In genomic region chr12:72763156-72763555, GRCm38 (mm10) we compare ENCODE assay signal across 9 mouse cellular contexts. TPM values are rescaled to one million over a fixed set of nuclear protein-coding genes. Genes with fewer than 3 reads are reported as not detected.
DNase-seq lines count a peak whose midpoint lies in the region; ATAC-seq and TF ChIP-seq lines count a peak whose summit lies in the region.
"Had no signal": no experiment of that assay in that cellular context is flagged by ENCODE, and none has a peak within 500 bp of the region (broad histone marks: within the 10 kb centered on the region; RNA-seq: fewer than 3 reads in every experiment).

No protein-coding gene starts in this region.

- H3K9ac ChIP-seq in heart, embryonic 12.5 days = no peak overlapping the region
- no peak overlapping the region for H3K9ac ChIP-seq in neural tube, embryonic 12.5 days
- H3K9ac ChIP-seq in liver, embryonic 14.5 days (replicated peaks) = peak overlapping the region; percentile 38; the same call in 1 of the 2 replicates

- H3K4me2 ChIP-seq in heart, embryonic 12.5 days = peak overlapping the region; percentile 50
- peak overlapping the region; percentile 67 for H3K4me2 ChIP-seq in neural tube, embryonic 12.5 days (replicated peaks)
- H3K4me2 ChIP-seq in liver, embryonic 14.5 days (ENCODE audit: low read depth) = peak overlapping the region; percentile 82

- no peak for TF ChIP-seq EP300 in liver, embryonic 14.5 days (IDR thresholded peaks at IDR 0.05; ENCODE audit: low read depth)

- DNase-seq in heart, postnatal 14 days = no peak
- no peak for DNase-seq in neural tube, embryonic 10.5 days (ENCODE audit: extremely low spot score, low spot score)
- no peak for DNase-seq in liver, embryonic 14.5 days (ENCODE audit: low read depth in 3 of 3, low spot score in 3 of 3)
- no peak for DNase-seq in urinary bladder, adult 2 months (ENCODE audit: low spot score)
- no peak for DNase-seq in cerebellum, adult 8-10 months
- DNase-seq in right cerebral cortex, adult 2 months (ENCODE audit: low spot score in 2 of 2) = no peak
- DNase-seq: adrenal gland, adult 8-10 months had no signal

- intact Hi-C loops in heart, postnatal 14 days (cut with DNase I) = loop anchor here (5.0 kb wide), 2 partner anchors 84 to 226 kb away; partner anchors contain the start of gene Pcnx4

- no peak for ATAC-seq in heart, embryonic 12.5 days (ENCODE audit: insufficient number of reproducible peaks, low FRiP score)
- ATAC-seq in neural tube, embryonic 12.5 days (ENCODE audit: low FRiP score, low read depth) = no peak
- ATAC-seq in liver, embryonic 14.5 days (ENCODE audit: insufficient read depth) = no peak

- no peak for TF ChIP-seq CTCF in liver, embryonic 14.5 days (IDR thresholded peaks at IDR 0.05; ENCODE audit: low read depth)

- 41% methylated on average over 1 of the region's 1 CpGs for WGBS in heart, embryonic 12.5 days
- 74% methylated on average over 1 of the region's 1 CpGs for whole genome bisulfite sequencing in neural tube, embryonic 12.5 days
- WGBS in liver, embryonic 14.5 days (ENCODE audit: insufficient replicate concordance) = 58% methylated on average over 1 of the region's 1 CpGs

- H3K4me3 ChIP-seq in heart, embryonic 12.5 days = no peak overlapping the region
- H3K4me3 ChIP-seq in neural tube, embryonic 12.5 days = no peak overlapping the region
- peak overlapping the region; percentile 16 to 77; a peak in 2 of 4 replicates for H3K4me3 ChIP-seq in liver, embryonic 14.5 days (ENCODE audit: insufficient read depth in 1 of 2, low read depth in 2 of 2, low read length in 2 of 2)

- no peaks in the 10 kb centered on the region for H3K9me3 ChIP-seq in heart, embryonic 12.5 days (replicated peaks)
- no peaks in the 10 kb centered on the region for H3K9me3 ChIP-seq in neural tube, embryonic 12.5 days
- no peaks in the 10 kb centered on the region for H3K9me3 ChIP-seq in liver, embryonic 14.5 days (ENCODE audit: control insufficient read depth, low read length)

- no peaks in the 10 kb centered on the region for H3K36me3 ChIP-seq in heart, embryonic 12.5 days
- H3K36me3 ChIP-seq in neural tube, embryonic 12.5 days = no peaks in the 10 kb centered on the region
- no peaks in the 10 kb centered on the region for H3K36me3 ChIP-seq in liver, embryonic 14.5 days (replicated peaks; ENCODE audit: control insufficient read depth, insufficient read depth, low read depth)

- peaks cover 18% of the 10 kb centered on the region for H3K4me1 ChIP-seq in heart, embryonic 12.5 days (replicated peaks)
- H3K4me1 ChIP-seq in neural tube, embryonic 12.5 days = peaks cover 15% of the 10 kb centered on the region
- peaks cover 18 to 21% of the 10 kb centered on the region in 2 experiments for H3K4me1 ChIP-seq in liver, embryonic 14.5 days (replicated peaks; ENCODE audit: control insufficient read depth in 2 of 2, insufficient read depth in 2 of 2, low read length in 1 of 2)

- no peak overlapping the region for H3K27ac ChIP-seq in heart, embryonic 12.5 days (ENCODE audit: poor library complexity, severe bottlenecking)
- H3K27ac ChIP-seq in neural tube, embryonic 12.5 days = no peak overlapping the region
- H3K27ac ChIP-seq in liver, embryonic 14.5 days = no peak overlapping the region; the same call in none of the 2 replicates

- H3K27me3 ChIP-seq in heart, embryonic 12.5 days (replicated peaks) = no peaks in the 10 kb centered on the region
- H3K27me3 ChIP-seq in neural tube, embryonic 12.5 days (replicated peaks) = no peaks in the 10 kb centered on the region
- H3K27me3 ChIP-seq in liver, embryonic 14.5 days (ENCODE audit: control insufficient read depth, insufficient read depth, low read length) = no peaks in the 10 kb centered on the region

RNA-seq across cellular contexts. Expression of gene Ppm1a, which starts 5.9 kb away (rescaled TPM):
- polyA plus RNA-seq in heart, embryonic 12.5 days (2016; fragmentation: Nextera tagmentation; extraction: Ambion mirVana) = 65.0 and 65.4 TPM in 2 replicates
- 100 to 1,000 TPM; 203 to 208 TPM for total RNA-seq in heart, postnatal 14 days (2021)
- 83.1 and 88.1 TPM in 2 replicates for polyA plus RNA-seq in neural tube, embryonic 12.5 days (2016; fragmentation: Nextera tagmentation; extraction: Ambion mirVana)
- polyA plus RNA-seq in liver, embryonic 14.5 days (2012; rRNA removed) = 20.7 and 37.5 TPM in 2 replicates
- 34.1 and 37.2 TPM in 2 replicates for polyA plus RNA-seq in liver, embryonic 14.5 days (2014; fragmentation: Nextera tagmentation; extraction: Ambion mirVana)
- 143 and 155 TPM in 2 replicates for polyA plus RNA-seq in urinary bladder, adult 2 months (2012; rRNA removed)

Comparison
In these comparisons a context has a peak if more than half of its experiments do, and no peak if none do; other contexts are left out.
1. H3K4me3 ChIP-seq: peak in liver, embryonic 14.5 days (2 of 2); none in heart, embryonic 12.5 days (single experiment) and neural tube, embryonic 12.5 days (single experiment).
2. Peak in every context shown above with its lines, with median percentiles within 50 percentile points of each other: H3K4me2 ChIP-seq.